Mouse (Mus musculus) intestine, embryonic 15.5 days (tissue): ENCODE results near the gene Kat2a. TPM values are rescaled to one million over a fixed set of nuclear protein-coding genes. Genes with fewer than 3 reads are reported as not detected.

Experiments
- ATAC-seq: fragments of 200-750 bp; cut with Nextera tagmentation; 2 replicates; pipeline ENCODE4 v1.8.0; 2017; ENCODE audit warnings: moderate TSS enrichment, moderate library complexity
- H3K27ac ChIP-seq: fragments of 300-500 bp; sonication (generic); 2 replicates; pipeline ENCODE4 v1.5.1; 2015; ENCODE audit warnings: mild to moderate bottlenecking, inconsistent platforms
- H3K27me3 ChIP-seq: fragments of 300-500 bp; sonication (generic); replicated peaks from 2 replicates; pipeline ENCODE4 v1.6.1; 2015; ENCODE audit warnings: inconsistent platforms
- H3K36me3 ChIP-seq: fragments of 300-500 bp; sonication (generic); 2 replicates; pipeline ENCODE4 v1.6.1; 2015; ENCODE audit warnings: inconsistent platforms
- H3K4me1 ChIP-seq: fragments of 300-500 bp; sonication (generic); replicated peaks from 2 replicates; pipeline ENCODE4 v1.6.1; 2015; ENCODE audit warnings: inconsistent platforms
- H3K4me2 ChIP-seq: fragments of 300-500 bp; sonication (generic); replicated peaks from 2 replicates; pipeline ENCODE4 v1.6.1; 2015; ENCODE audit warnings: mild to moderate bottlenecking, inconsistent platforms
- H3K4me3 ChIP-seq: fragments of 300-500 bp; sonication (generic); replicated peaks from 2 replicates; pipeline ENCODE4 v1.5.1; 2015; ENCODE audit warnings: inconsistent platforms
- H3K9ac ChIP-seq: fragments of 300-500 bp; sonication (generic); 2 replicates; pipeline ENCODE4 v1.6.1; 2015; ENCODE audit warnings: inconsistent platforms
- H3K9me3 ChIP-seq: fragments of 300-500 bp; sonication (generic); 2 replicates; pipeline ENCODE4 v1.6.1; 2016; ENCODE audit warnings: inconsistent platforms
- WGBS: fragments of 180-500 bp; shearing (Covaris S2); methylation state at CpG from one replicate; pipeline ENCODE4 v1.1.7; 2015; 5-methylcytosine and 5-hydroxymethylcytosine counted together
- polyA plus RNA-seq: library from polyadenylated mRNA; unstranded; fragments of >200 nt; fragmentation: Nextera tagmentation; extraction: Ambion mirVana; gene quantifications from 2 replicates; pipeline ENCODE4 v1.2.1, GENCODE M21; 2015

Kat2a gene
- 48.2 and 51.9 TPM in 2 replicates for polyA plus RNA-seq

DNA sequence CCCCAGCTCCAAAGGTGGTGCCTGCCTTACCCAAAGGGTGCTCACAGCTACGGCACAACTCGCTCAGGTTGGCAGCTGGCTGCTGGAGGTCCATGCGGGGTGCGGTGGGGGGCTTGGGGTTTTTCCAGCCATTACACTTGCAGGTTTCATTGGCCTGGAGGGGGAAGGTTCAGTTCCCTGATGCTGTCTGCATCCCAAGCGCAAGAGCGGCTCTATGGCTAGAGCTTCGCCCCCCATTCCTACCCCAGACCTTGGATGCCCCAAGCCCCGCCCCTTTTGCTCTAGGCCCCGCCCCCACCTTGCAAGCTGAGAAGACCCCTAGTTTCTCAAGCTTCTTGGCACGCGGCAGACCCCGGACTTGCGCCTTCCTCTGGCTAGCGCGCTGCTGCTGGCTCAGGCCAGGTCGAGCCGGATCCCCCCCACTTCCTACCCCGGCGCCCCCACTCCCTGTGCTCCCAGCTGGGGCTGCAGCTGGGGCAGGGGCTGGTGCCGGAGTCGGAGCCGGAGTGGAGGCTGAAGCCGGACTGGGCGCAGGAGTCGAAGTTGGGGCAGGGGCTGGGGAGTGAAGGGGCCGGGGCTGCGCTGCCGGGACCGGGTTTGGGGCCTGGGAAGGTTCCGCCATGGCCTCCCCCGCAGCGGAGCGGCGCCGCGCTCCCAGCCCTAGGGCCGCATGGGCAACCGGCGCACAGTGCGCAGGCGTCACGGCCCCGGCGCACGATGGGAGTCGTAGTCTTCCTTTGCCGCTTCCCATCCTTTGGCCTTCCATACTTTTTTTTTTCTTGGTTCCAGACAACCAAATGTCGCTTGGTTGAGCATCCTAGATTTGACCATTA, at the start of gene Kat2a:
TSS of gene Kat2a (minus strand) at position 683 of the 833 bp plus-strand sequence.
- peaks cover 21% of the 10 kb centered on the region for H3K4me1 ChIP-seq
- H3K27ac ChIP-seq = peak within 1 kb of the TSS; percentile 72
- H3K9ac ChIP-seq = peak within 1 kb of the TSS; percentile 99
- H3K4me2 ChIP-seq = peak within 1 kb of the TSS; percentile 77
- peak within 1 kb of the TSS; percentile 99 for H3K4me3 ChIP-seq
- no peaks in the 10 kb centered on the region for H3K9me3 ChIP-seq
- H3K27me3 ChIP-seq = no peaks in the 10 kb centered on the region
- under 1% methylated on average over 48 of the region's 48 CpGs for WGBS
- peak; percentile 87 for ATAC-seq
- H3K36me3 ChIP-seq = peaks cover 40% of the 10 kb centered on the region

- Histone ChIP-seq H3K4me3 (peak overlapping the region; percentile 42), H3K9me3 (no peaks in the 10 kb centered on the region), H3K36me3 (no peaks in the 10 kb centered on the region), H3K4me1 (peaks cover 18% of the 10 kb centered on the region), H3K4me2 (peak overlapping the region; percentile 82), H3K27ac (no peak overlapping the region), H3K9ac (peak overlapping the region; percentile 45), H3K27me3 (peaks cover 28% of the 10 kb centered on the region)
- WGBS = under 1% methylated on average over 27 of the region's 27 CpGs
- peak; percentile 81 for ATAC-seq
Observed at GRCm38 (mm10) chr11:100761547-100762045, 49.3 kb upstream of the Kat2a start.

DNA sequence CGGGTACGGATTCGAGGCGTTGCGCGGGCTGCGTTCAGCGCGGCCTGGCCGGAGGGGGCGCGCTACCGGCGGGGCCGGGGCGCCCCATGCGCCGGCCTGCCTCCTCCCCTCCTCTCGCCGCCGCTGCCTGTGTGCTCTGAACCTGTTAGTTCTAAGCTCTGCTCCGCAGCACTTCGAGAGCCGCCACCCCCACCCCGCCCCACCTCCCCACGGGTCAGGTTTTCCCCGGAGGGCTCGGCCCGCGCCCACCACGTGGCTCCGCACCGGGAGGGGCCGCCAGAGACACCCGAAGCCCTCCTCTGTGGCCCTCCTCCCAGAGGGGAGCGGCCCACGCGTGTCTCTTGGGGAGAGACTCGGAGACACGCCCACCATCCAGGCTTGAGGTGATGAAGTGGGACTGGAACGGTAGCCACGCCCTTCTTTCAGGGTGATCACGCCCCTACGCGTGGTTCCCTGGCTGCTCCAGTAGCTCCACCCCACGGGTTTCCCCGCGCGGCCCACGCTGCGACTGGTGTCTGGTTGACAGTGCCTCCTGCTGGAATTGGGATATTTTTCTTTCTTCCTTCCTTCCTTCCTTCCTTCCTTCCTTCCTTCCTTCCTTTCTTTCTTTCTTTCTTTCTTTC, 47.5 kb upstream of the Kat2a start, which contains the start of gene Kcnh4:
TSS of gene Kcnh4 (minus strand) at position 332 of the 623 bp plus-strand sequence.
- peaks cover 18% of the 10 kb centered on the region for H3K4me1 ChIP-seq
- peak within 1 kb of the TSS; percentile 70 for H3K4me2 ChIP-seq
- no peaks in the 10 kb centered on the region for H3K36me3 ChIP-seq
- peak; percentile 36; the same call in 1 of the 2 replicates for ATAC-seq
- no peak within 1 kb of the TSS for H3K27ac ChIP-seq
- H3K4me3 ChIP-seq = peak within 1 kb of the TSS; percentile 33
- H3K9me3 ChIP-seq = no peaks in the 10 kb centered on the region
- peaks cover 28% of the 10 kb centered on the region for H3K27me3 ChIP-seq
- H3K9ac ChIP-seq = no peak within 1 kb of the TSS
- under 1% methylated on average over 51 of the region's 51 CpGs for WGBS

DNA sequence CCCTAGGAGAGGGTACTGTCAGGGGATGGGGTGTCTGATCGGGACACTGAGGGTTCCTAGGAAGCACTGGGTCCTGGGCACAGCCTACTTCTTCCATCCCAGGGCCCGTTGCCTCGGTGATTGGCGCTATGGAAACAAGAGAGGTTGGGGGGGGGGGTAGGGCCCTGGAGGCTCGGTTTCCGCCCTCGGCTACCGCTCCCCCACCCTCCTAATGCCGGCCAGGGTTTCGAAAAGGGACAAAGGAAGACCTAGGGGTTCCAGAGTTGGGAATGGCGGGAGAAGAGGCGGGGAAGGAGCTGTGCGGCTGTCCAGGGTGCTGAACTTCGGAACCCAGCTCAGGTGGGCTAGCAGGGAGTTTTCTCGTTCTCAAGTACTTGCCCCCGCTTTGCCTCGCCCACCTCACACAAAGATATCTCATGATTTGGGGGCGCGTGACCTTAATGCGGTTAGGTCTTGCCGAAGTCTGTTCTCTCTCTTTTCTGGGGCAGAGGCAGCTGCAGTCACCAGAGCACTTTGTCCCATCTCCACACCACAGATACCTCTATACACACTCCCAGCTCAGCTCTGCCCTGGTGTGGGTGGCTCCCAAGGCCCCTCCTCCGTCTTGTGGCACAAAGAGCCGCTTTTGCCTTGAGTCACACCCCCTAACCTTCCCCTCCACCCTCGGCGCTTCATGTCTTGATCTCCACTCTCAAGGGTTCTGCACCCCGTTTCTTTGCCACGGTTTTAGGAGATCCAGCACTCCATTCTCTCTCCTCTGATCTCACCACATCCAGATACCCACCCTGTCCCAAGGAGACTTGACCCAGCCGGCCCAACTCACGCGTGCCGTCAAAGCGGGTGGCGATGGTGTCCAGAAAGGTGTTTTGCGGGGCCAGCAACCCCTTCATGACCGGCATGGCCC, 46.7 kb upstream of the Kat2a start:
- Histone ChIP-seq H3K4me2 (peak overlapping the region; percentile 70), H3K27me3 (peaks cover 28% of the 10 kb centered on the region), H3K9ac (no peak overlapping the region), H3K36me3 (no peaks in the 10 kb centered on the region), H3K27ac (no peak overlapping the region), H3K4me1 (peaks cover 18% of the 10 kb centered on the region), H3K9me3 (no peaks in the 10 kb centered on the region), H3K4me3 (peak overlapping the region; percentile 33)
- 2% methylated on average over 35 of the region's 35 CpGs for WGBS
- peak; percentile 50 for ATAC-seq

- H3K27me3 ChIP-seq = peaks cover 22% of the 10 kb centered on the region
- H3K4me3 ChIP-seq = no peak overlapping the region
- H3K4me2 ChIP-seq = no peak overlapping the region
- no peak overlapping the region for H3K9ac ChIP-seq
- H3K36me3 ChIP-seq = no peaks in the 10 kb centered on the region
- WGBS = 87% methylated on average over 12 of the region's 12 CpGs
- no peaks in the 10 kb centered on the region for H3K9me3 ChIP-seq
- H3K27ac ChIP-seq = no peak overlapping the region
- ATAC-seq = no peak
- peaks cover 18% of the 10 kb centered on the region for H3K4me1 ChIP-seq
Observed at GRCm38 (mm10) chr11:100757566-100757965, 45.3 kb upstream of the Kat2a start.

GRCm38 (mm10) chr11:100756476-100756875, 44.2 kb upstream of the Kat2a start:
- no peaks in the 10 kb centered on the region for H3K36me3 ChIP-seq
- 56% methylated on average over 6 of the region's 6 CpGs for WGBS
- H3K4me3 ChIP-seq = no peak overlapping the region
- H3K9me3 ChIP-seq = no peaks in the 10 kb centered on the region
- no peak overlapping the region for H3K27ac ChIP-seq
- no peak overlapping the region for H3K9ac ChIP-seq
- no peak for ATAC-seq
- H3K4me2 ChIP-seq = no peak overlapping the region
- peaks cover 19% of the 10 kb centered on the region for H3K27me3 ChIP-seq
- H3K4me1 ChIP-seq = peaks cover 13% of the 10 kb centered on the region

GRCm38 (mm10) chr11:100754693-100755057, 42.4 kb upstream of the Kat2a start:
- no peak for ATAC-seq
- WGBS = 89% methylated on average over 3 of the region's 3 CpGs
- Histone ChIP-seq H3K27me3 (peaks cover 16% of the 10 kb centered on the region), H3K36me3 (no peaks in the 10 kb centered on the region), H3K27ac (no peak overlapping the region), H3K4me3 (no peak overlapping the region), H3K9me3 (no peaks in the 10 kb centered on the region), H3K9ac (no peak overlapping the region), H3K4me1 (peaks cover 8% of the 10 kb centered on the region), H3K4me2 (no peak overlapping the region)

DNA sequence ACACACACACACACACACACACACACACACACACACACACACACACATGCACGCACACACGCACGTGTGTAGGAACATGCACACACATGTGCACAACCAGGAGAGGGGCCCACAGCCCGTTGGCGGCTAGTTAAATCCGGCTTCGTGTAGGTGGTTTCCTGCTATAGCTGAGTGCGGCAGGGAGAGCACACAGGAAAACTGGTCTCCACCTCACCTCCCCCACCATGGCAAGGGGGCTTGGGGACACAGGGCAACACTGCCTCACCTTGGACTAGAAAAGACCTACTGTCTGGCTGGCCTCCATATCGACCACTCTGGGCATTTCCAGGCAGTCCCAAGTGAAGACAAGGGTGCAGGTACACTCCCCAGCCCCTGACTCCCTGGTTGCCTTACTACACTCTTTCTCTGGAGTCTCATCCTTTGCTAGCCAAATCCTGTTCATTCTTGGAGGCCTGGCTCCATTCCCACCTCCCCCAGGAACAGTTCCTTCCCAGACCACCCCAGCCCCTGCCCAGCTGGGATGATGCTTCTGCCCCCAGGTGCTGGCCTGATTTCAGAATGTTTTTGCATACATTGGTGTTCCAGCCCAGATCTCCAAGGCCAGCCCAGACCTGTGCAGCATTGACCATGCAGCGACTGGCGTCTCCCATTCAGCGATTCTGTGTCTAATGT, 41.9 kb upstream of the Kat2a start:
- Histone ChIP-seq H3K4me3 (no peak overlapping the region), H3K4me2 (no peak overlapping the region), H3K27ac (no peak overlapping the region), H3K4me1 (peaks cover 3% of the 10 kb centered on the region; the same call in 1 of the 2 replicates), H3K9me3 (no peaks in the 10 kb centered on the region), H3K36me3 (no peaks in the 10 kb centered on the region), H3K27me3 (peaks cover 16% of the 10 kb centered on the region), H3K9ac (no peak overlapping the region)
- 79% methylated on average over 12 of the region's 12 CpGs for WGBS
- no peak for ATAC-seq

- H3K27ac ChIP-seq = no peak overlapping the region
- H3K4me2 ChIP-seq = no peak overlapping the region
- H3K9ac ChIP-seq = no peak overlapping the region
- no peaks in the 10 kb centered on the region for H3K4me1 ChIP-seq
- H3K9me3 ChIP-seq = no peaks in the 10 kb centered on the region
- H3K36me3 ChIP-seq = no peaks in the 10 kb centered on the region
- H3K27me3 ChIP-seq = peaks cover 21% of the 10 kb centered on the region
- WGBS = 28% methylated on average over 10 of the region's 10 CpGs
- no peak overlapping the region for H3K4me3 ChIP-seq
- no peak for ATAC-seq
Observed at GRCm38 (mm10) chr11:100752294-100752693, 40.0 kb upstream of the Kat2a start.

DNA sequence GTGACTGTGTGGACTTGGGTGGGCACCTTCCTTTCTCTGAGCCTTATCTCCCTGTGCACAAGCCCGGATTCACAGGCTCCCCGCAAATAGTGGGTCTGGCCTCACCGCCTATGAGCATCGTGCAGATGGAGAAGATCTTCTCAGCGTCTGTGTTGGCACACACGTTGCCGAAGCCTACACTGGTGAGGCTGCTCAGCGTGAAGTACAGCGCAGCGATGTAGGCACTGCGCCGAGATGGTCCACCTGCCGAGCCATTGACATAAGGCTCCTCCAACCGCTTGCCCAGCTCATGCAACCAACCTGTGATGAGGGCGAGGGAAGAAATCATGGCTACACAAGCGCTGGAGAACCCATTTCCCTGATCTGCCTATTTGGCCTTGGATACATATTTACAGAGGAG, 37.9 kb upstream of the Kat2a start:
- H3K36me3 ChIP-seq = no peaks in the 10 kb centered on the region
- H3K9ac ChIP-seq = no peak overlapping the region
- H3K4me3 ChIP-seq = no peak overlapping the region
- H3K9me3 ChIP-seq = no peaks in the 10 kb centered on the region
- 90% methylated on average over 16 of the region's 16 CpGs for WGBS
- no peak overlapping the region for H3K27ac ChIP-seq
- H3K4me2 ChIP-seq = no peak overlapping the region
- H3K4me1 ChIP-seq = no peaks in the 10 kb centered on the region
- H3K27me3 ChIP-seq = peaks cover 21% of the 10 kb centered on the region
- no peak for ATAC-seq

GRCm38 (mm10) chr11:100749469-100749868, 37.2 kb upstream of the Kat2a start:
- 47% methylated on average over 25 of the region's 25 CpGs for WGBS
- ATAC-seq = no peak
- Histone ChIP-seq H3K4me1 (no peaks in the 10 kb centered on the region), H3K4me2 (peak overlapping the region; percentile 17; the same call in 1 of the 2 replicates), H3K36me3 (no peaks in the 10 kb centered on the region), H3K27me3 (peaks cover 21% of the 10 kb centered on the region), H3K4me3 (no peak overlapping the region), H3K9me3 (no peaks in the 10 kb centered on the region), H3K9ac (no peak overlapping the region), H3K27ac (no peak overlapping the region)
